Mouse (Mus musculus): ENCODE data around the gene Esrra.

Gene Esrra

GRCm38 (mm10) chr19:6921647-6922567, at the start of gene Esrra:
TSS of gene Esrra (minus strand) at chr19:6921813.
- peak; percentile 100 for DNase-seq (ENCODE audit: low spot score)

- DNase-seq (ENCODE audit: low spot score): peak; percentile 10
Measured at GRCm38 (mm10) chr19:6970460-6971085, 49.0 kb upstream of the Esrra start.

GRCm38 (mm10) chr19:6969665-6970381, 48.2 kb upstream of the Esrra start:
- peak; percentile 69 for DNase-seq (ENCODE audit: low spot score)

- DNase-seq (ENCODE audit: low spot score): no peak
Measured at GRCm38 (mm10) chr19:6969291-6969664, 47.7 kb upstream of the Esrra start.

- DNase-seq (ENCODE audit: low spot score): peak; percentile 16
Measured at GRCm38 (mm10) chr19:6968491-6969271, 47.1 kb upstream of the Esrra start.

- DNase-seq (ENCODE audit: low spot score): no peak
Measured at GRCm38 (mm10) chr19:6956461-6956860, 34.8 kb upstream of the Esrra start.

GRCm38 (mm10) chr19:6955424-6955823, 33.8 kb upstream of the Esrra start:
- no peak for DNase-seq (ENCODE audit: low spot score)

- DNase-seq (ENCODE audit: low spot score): no peak
Measured at GRCm38 (mm10) chr19:6954046-6954445, 32.4 kb upstream of the Esrra start.

GRCm38 (mm10) chr19:6952712-6953037, 31.1 kb upstream of the Esrra start:
- no peak for DNase-seq (ENCODE audit: low spot score)

GRCm38 (mm10) chr19:6951994-6952711, 30.5 kb upstream of the Esrra start:
- DNase-seq (ENCODE audit: low spot score): peak; percentile 66

GRCm38 (mm10) chr19:6951381-6951968, 29.9 kb upstream of the Esrra start:
- DNase-seq (ENCODE audit: low spot score): peak; percentile 97

- DNase-seq (ENCODE audit: low spot score): peak; percentile 87
Measured at GRCm38 (mm10) chr19:6950613-6951153, 29.1 kb upstream of the Esrra start.

GRCm38 (mm10) chr19:6949951-6950350, 28.3 kb upstream of the Esrra start:
- no peak for DNase-seq (ENCODE audit: low spot score)

- no peak for DNase-seq (ENCODE audit: low spot score)
Measured at GRCm38 (mm10) chr19:6949532-6949931, 27.9 kb upstream of the Esrra start.

- no peak for DNase-seq (ENCODE audit: low spot score)
Measured at GRCm38 (mm10) chr19:6948186-6948585, 26.6 kb upstream of the Esrra start.

GRCm38 (mm10) chr19:6947742-6948141, 26.1 kb upstream of the Esrra start:
- DNase-seq (ENCODE audit: low spot score): no peak

GRCm38 (mm10) chr19:6943709-6944108, 22.1 kb upstream of the Esrra start:
- no peak for DNase-seq (ENCODE audit: low spot score)

- no peak for DNase-seq (ENCODE audit: low spot score)
Measured at GRCm38 (mm10) chr19:6942764-6943163, 21.2 kb upstream of the Esrra start.

- DNase-seq (ENCODE audit: low spot score): peak; percentile 96
Measured at GRCm38 (mm10) chr19:6942249-6942691, 20.7 kb upstream of the Esrra start, which contains the start of gene Gpr137. TSS of gene Gpr137 (minus strand) at chr19:6942480.
